In the genomic region with DNA sequence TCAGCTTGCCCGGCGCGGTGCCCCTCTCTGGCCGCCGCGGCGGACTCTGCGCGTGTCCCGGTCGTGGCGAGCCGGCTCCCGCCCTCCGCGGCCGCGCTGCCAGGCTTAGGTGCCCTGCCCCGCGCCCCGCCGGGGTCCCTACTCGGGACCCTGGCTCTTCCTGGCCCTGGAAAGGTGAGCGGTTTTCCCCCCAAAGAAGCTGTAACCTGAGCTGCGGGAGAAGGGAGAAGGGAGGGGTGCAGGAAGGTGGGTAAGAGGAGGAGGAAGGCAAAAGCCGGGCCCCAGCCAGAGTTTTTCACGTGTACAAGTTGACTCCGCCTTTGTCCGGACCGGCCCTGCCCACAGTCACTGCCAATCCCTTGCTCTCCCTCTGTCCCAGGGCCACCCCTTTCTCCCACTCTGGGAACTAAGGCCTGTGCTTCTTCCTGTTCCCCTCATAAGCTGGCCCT, we compare ENCODE assay signal across 8 mouse cellular contexts. TPM values are rescaled to one million over a fixed set of nuclear protein-coding genes. Genes with fewer than 3 reads are reported as not detected.
DNase-seq lines count a peak whose midpoint lies in the region; ATAC-seq and TF ChIP-seq lines count a peak whose summit lies in the region.

A gene (minus strand): TSS at position 269 of the 449 bp plus-strand sequence.

- peak within 1 kb of the TSS; percentile 94 for H3K4me2 ChIP-seq in hindbrain, embryonic 15.5 days

- no peaks in the 10 kb centered on the region for H3K36me3 ChIP-seq in hindbrain, embryonic 15.5 days
- H3K36me3 ChIP-seq in testis, adult 2 months (ENCODE audit: control insufficient read depth, insufficient read depth, low read length): no peaks in the 10 kb centered on the region

- ATAC-seq in frontal cortex, adult (ENCODE audit: low TSS enrichment): peak; percentile 22; the same call in 1 of the 2 replicates
- ATAC-seq in hindbrain, embryonic 15.5 days (ENCODE audit: low FRiP score, low read depth): no peak
- ATAC-seq in megakaryocyte, adult 5-6 weeks (ENCODE audit: poor library complexity, severe bottlenecking): peak; percentile 60

- DNase-seq in frontal cortex, postnatal 14 days (ENCODE audit: low spot score in 2 of 2): no peak
- DNase-seq in cerebellum, adult 8-10 months: peak; percentile 47
- peak; percentile 83 for DNase-seq in gastrocnemius, adult 2 months
- peak in 1 of 2 experiments; percentile 68 for DNase-seq in left cerebral cortex, postnatal 10 days (ENCODE audit: extremely low spot score in 1 of 2, low spot score in 2 of 2)

- no peak for TF ChIP-seq CTCF in gastrocnemius, adult 2 months (IDR thresholded peaks at IDR 0.05)
- no peak for TF ChIP-seq CTCF in testis, adult 2 months (IDR thresholded peaks at IDR 0.05; ENCODE audit: control insufficient read depth, insufficient read depth, insufficient replicate concordance, low read depth, low read length)

- H3K4me3 ChIP-seq in gastrocnemius, adult 2 months: peak within 1 kb of the TSS; percentile 83
- peak within 1 kb of the TSS; percentile 50 for H3K4me3 ChIP-seq in hindbrain, embryonic 15.5 days
- H3K4me3 ChIP-seq in testis, adult 2 months (ENCODE audit: control insufficient read depth, low read depth, low read length): peak within 1 kb of the TSS; percentile 46

- H3K27me3 ChIP-seq in hindbrain, embryonic 15.5 days: peaks cover 21% of the 10 kb centered on the region
- no peaks in the 10 kb centered on the region for H3K27me3 ChIP-seq in testis, adult 2 months (ENCODE audit: control insufficient read depth, insufficient read depth, low read length)

- intact Hi-C loops in gastrocnemius, adult 2 months (cut with DNase I): no loop called here
- intact Hi-C loops in left cerebral cortex, postnatal 10 days (cut with DNase I): no loop called here

- no peak for TF ChIP-seq POLR2A in testis, adult 2 months (IDR thresholded peaks at IDR 0.05; ENCODE audit: control insufficient read depth, low read depth, low read length)

- peak within 1 kb of the TSS; percentile 86 for H3K27ac ChIP-seq in gastrocnemius, adult 2 months
- no peak within 1 kb of the TSS for H3K27ac ChIP-seq in hindbrain, embryonic 15.5 days (replicated peaks)
- no peak within 1 kb of the TSS for H3K27ac ChIP-seq in testis, adult 2 months (ENCODE audit: control insufficient read depth, insufficient read depth, low read depth, low read length)

- H3K9me3 ChIP-seq in hindbrain, embryonic 15.5 days: no peaks in the 10 kb centered on the region

- peaks cover 22% of the 10 kb centered on the region for H3K4me1 ChIP-seq in hindbrain, embryonic 15.5 days (replicated peaks)
- peaks cover 7% of the 10 kb centered on the region for H3K4me1 ChIP-seq in testis, adult 2 months (ENCODE audit: control insufficient read depth, insufficient read depth, low read length)

- WGBS in hindbrain, embryonic 15.5 days: under 1% methylated on average over 29 of the region's 30 CpGs

- peak within 1 kb of the TSS; percentile 46 for H3K9ac ChIP-seq in hindbrain, embryonic 15.5 days

RNA-seq across cellular contexts. Expression of the gene that starts here (rescaled TPM):
- total RNA-seq in gastrocnemius, adult 2 months (2021): 1 to 10 TPM; 3.0 to 4.1 TPM
- polyA plus RNA-seq in hindbrain, embryonic 15.5 days (2015; fragmentation: Nextera tagmentation; extraction: Ambion mirVana): 1.00 and 1.1 TPM in 2 replicates
- total RNA-seq in left cerebral cortex, postnatal 10 days (2021): 10 to 100 TPM; 17.6 to 19.9 TPM
- 0.14 TPM in 1 of 2 replicates, not detected in the other for total RNA-seq in megakaryocyte, adult 5-6 weeks (2015)
- 0.04 TPM in 1 of 2 replicates, not detected in the other for total RNA-seq in megakaryocyte, adult 5-6 weeks (2017)
- 24.9 and 27.1 TPM in 2 replicates for polyA plus RNA-seq in testis, adult 2 months (2012; rRNA removed)

Comparison
In these comparisons a context has a peak if more than half of its experiments do, and no peak if none do; other contexts are left out.
1. RNA of the gene that starts here (polyA plus RNA-seq): 24.9 to 27.1 TPM in testis, adult 2 months; 1.00 to 1.1 TPM in hindbrain, embryonic 15.5 days; every median in the first group is over 10 times any median in the second.
2. Peak in ATAC-seq in megakaryocyte, adult 5-6 weeks; RNA of the gene not detected or under 1 TPM.
3. DNase-seq: peak in cerebellum, adult 8-10 months (single experiment) and gastrocnemius, adult 2 months (single experiment); none in frontal cortex, postnatal 14 days (0 of 2).
4. Peak in every context shown above with its lines, with median percentiles within 50 percentile points of each other: H3K4me3 ChIP-seq.